Mouse (Mus musculus): ENCODE measurements around the gene Gm21964.
A peak's percentile ranks its signal among the peaks of the same experiment; 100 is the strongest.

The Gm21964 gene

DNA sequence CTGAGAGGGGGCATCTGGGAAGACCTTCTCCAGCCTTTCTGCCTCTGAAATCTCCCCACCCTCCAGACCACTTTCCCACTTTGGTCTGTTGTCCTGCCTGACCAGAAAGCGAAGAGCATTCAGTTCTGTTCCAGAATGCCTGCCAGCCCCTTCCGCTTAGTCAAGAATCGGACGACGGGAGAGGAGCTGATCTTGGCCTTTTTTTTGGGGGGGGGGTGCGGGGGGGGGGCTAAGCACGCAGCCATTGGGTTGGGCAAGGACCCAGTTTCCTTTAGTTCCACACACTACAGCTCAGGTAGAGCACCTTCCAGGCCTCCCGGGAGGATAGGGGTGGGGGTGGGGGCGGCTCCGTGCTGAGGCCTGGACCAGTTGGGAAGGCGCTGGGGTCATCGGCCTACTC lies at the start of gene Gm21964:
TSS of gene Gm21964 (plus strand) at position 301 of the 400 bp plus-strand sequence.
- no peak for DNase-seq (ENCODE audit: low spot score)

DNA sequence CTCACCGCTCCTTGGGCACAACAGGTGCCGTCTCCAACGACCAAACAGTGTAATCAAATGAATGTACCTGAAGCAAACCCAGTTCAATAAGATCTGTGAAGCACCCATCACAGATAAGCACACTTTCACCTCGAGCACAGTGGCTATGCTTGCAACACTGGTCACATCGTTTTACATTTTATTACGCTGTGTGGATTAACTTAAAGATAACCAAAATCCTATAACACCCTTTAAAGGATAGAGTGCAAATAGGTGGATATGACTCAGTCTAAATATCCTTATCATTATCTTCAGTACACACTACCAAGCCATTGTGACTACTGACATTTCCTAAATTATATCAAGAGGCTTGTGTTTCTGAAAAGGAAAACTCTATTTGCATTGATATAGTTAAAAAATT lies 49.8 kb upstream of the Gm21964 start:
- DNase-seq (ENCODE audit: low spot score), result no peak

DNA sequence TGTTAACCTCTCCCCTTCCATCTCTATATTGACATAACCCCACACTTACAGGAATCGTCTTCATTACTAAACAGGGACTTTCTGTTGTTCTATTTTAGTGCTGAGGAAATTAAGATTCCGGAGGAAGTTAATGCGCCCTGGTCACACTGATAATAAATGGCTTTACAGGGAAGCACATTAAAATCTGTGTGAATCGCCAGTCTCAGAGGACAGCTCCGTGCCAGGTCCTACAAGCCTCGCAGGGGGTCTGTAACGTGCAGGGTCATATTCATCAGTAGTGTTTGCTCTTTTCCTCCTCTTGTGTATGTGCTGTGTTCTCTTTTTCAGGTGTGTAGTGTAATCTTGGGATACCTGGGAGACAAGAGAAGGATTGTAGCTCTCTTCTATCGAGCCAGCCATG lies 42.8 kb upstream of the Gm21964 start:
- no peak for DNase-seq (ENCODE audit: low spot score)

DNA sequence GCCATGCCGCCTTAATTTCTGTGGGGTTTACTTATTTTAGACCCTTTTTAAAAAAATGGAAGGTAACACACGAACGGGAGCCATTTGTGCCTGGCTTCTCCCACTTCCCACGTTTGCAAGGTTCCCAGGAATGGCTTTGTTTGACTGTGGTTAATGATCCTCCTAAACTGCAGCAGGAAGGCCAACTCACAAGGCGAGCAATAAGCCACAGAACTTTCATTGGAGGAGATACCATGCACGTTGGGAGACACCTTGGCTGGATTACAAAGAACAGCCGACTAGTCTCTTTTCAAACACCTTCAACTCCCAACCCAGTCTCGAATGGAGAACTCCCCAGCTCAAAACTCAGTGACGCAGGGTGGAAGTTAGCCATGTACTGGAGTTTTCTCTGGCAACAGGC lies 36.8 kb upstream of the Gm21964 start:
- DNase-seq (ENCODE audit: low spot score), result no peak

DNA sequence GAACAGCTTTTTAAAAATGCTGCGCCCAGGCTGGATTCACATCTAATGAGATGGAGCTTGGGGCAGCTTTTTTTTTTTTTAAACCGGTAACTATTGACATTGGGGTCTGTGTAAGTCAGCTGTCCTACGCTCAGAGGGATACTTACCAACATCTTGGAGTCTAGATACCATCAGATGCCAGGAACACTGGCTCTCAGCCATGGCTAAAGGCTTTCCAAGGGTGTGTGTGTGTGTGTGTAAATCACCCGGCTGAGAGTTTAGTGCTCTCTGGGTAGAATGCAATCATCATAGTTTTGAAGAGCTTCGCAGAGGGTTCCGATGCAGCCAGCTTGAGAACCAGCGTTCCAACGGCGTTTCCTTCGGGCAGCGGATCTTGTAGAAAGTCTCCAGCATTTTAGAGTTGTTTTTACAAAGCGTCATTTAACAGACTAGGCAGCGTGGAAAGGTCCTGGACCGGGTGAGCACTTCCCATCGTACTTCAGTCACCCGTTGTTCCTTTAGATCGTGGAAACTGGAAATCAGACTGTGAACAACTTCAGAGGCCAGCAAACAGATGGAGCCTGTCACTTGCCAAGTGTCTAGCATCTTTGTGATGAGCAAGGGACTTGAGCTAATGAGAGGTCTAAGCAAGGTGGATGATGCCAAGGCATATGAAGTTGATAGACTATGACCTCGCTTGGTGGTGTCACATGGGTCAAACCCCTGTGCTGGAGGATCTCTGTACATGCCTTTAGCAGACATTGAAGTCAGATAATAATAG lies 36.2 kb upstream of the Gm21964 start:
- DNase-seq (ENCODE audit: low spot score), result no peak

DNA sequence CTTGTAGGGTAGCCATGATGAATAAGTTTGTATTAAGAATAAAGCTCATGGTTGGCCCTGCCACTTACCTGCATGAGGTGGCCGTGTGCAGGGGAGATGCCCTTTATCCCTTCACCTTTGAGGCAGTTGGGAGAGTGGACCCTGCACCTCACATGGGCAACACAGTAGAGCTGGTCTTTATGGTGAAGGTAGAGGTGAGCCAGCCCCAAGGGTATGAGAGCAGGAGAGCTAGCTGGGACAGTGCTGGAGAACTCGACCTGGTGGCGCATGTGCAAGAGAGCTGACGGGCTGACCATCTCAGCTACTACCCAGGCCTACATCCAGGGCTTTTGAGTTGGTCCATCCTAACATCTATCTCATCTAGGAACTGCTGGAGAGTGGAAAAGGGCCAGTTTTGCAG lies 35.3 kb upstream of the Gm21964 start:
- no peak for DNase-seq (ENCODE audit: low spot score)

DNA sequence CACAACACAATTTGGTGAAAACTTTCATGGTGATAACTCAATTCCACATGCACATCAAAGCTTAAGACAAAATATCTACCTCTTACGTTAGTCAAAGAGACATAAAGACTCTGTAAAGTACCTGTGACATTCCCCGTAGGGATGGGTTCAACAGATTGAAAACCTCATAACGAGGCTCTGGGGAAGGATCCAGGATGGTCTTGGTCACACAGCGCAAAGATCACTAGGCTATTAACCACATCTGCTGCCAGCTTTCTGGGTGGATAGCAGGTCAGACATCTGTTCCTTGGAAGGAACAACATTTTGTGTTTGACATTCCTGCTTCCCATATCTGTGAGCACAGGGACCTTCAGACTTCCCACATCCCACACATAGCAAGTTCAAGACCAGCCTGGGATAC lies 31.3 kb upstream of the Gm21964 start:
- DNase-seq (ENCODE audit: low spot score), result no peak

DNA sequence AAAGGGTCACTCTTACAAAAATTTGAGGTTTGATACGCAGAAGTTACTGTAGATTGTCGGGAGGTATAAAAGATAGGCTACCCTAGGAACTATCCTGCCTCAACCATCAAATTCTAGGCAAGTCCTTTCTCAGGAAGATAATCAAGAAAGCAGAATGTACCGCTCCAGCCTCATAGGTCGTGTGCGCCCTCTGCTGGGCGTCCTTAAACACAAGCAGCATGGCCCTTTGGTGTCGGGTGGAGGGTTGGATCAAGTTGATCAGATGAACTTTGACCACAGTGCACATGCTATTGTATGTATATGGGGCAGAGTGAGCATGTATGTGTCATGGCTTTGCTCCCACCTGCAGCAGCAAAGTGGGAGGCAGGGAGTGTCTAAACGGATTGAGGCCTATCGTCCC lies 29.4 kb upstream of the Gm21964 start:
- DNase-seq (ENCODE audit: low spot score), result peak; percentile 50

DNA sequence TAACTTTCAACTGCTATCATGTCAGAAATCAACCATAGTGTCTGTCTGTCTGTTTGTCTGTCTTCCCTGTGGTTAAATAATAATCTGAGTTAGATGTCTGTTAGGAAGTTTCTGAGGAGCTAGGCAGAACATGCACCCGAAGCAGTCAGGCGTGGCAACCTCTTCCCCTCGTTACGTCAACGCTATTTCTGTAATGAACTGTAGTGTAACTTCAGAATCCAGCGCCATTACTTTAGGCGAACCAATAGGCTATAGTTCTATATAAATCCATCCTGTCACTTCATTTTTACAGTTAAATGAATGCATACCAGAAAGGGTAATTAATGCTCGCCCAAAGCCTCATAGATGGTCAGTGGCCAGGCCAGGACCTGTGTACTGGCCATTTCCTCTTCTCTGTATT lies 26.5 kb upstream of the Gm21964 start:
- DNase-seq (ENCODE audit: low spot score), result no peak

DNA sequence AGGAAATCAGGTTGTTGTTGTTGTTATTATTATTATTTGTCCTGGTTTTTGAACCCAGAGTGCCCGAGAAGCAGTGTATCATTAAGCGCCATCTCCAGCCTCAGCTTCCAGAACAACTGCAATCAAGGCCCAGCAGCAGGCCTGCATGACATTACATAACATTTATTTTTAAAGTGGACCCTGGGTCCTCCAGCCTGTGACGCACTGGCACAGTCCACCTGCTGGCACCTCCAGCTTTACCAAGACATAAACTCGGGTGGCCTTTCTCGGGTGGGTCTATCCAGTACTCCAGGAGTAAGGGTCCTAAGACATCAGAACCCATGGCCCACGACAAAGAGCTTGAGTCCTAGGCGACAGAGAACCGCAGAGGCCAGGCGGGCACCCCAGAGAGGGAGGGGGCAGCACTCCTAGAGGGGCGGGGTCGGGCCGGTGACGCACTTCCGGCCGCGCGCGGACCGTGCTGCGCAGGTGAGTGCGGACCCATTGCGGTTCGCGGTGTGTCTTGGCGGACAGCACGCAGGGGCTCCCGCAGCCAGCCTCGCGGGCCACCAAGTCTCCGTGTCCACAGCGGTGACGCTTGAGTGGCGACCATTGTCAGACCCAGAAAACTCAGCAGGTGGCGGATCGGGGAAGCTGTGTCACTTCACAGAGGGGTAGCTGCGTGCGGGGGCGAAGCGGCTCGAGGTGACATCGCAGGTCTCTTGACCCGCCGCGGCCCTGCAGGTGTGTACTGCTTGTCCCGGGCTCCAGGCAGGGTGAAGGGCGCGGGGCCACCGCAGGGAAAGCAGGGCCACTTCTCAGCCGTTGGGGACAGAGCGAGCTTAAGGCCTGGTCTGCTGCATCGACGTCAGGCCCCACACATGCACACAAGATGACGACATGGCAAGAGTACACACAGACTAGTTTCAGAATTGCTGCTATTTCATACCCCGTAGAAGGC lies 21.5 kb upstream of the Gm21964 start, which contains the start of gene Zfp612:
TSS of gene Zfp612 (plus strand) at position 465 of the 940 bp plus-strand sequence.
- DNase-seq (ENCODE audit: low spot score), result peak; percentile 70

DNA sequence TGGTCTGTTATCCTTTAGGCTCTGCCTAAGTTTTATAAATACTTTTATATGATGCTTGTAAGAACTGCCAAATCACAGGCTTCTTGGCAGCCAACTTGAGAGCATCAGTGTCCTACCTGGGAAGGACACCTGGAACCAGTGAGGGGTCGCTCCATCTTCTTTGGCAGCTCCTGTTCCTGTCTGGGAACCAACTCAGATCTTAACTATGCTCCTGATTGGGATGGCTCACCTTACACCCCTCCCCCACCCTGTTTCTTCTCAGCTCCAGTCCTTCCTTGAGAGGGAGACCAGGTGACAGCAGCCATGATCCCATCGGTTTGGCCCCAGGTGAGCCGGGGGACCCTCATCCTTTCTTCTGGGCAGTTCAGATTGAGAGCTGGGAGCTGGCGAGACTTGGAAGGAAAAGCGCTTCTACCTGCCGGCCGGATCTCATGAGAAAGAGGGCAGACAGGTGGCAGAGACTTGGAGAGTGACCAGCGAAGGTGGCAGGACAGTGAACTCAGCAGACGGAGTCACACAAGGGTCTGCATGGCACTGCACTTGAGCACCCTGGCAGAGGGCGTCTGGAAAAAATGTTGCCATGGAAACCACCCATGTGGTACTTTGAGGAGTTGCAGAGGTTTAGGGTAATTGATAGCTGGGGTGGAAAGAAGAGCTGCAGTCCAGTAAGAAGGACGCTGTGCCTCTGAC lies 18.4 kb upstream of the Gm21964 start:
- DNase-seq (ENCODE audit: low spot score), result no peak

DNA sequence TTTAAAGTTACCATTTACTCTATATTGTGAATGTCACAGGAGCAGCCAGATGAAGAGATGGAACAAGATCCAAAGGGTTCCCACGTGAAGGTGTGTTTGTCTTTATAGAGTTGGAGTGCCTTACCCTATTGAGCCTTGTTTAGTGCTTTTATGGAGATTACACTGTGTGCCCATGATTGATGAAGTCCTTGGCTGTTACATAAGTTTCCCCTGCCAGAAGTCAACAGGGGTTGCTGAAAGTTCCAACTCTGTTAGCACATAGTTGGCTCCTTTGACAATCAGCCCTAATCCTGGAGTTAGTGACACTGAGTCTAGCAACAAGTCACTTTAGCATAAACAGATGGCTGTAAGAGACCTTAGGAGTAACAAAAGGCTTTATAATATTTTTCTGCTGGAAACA lies 9.1 kb upstream of the Gm21964 start:
- no peak for DNase-seq (ENCODE audit: low spot score)

DNA sequence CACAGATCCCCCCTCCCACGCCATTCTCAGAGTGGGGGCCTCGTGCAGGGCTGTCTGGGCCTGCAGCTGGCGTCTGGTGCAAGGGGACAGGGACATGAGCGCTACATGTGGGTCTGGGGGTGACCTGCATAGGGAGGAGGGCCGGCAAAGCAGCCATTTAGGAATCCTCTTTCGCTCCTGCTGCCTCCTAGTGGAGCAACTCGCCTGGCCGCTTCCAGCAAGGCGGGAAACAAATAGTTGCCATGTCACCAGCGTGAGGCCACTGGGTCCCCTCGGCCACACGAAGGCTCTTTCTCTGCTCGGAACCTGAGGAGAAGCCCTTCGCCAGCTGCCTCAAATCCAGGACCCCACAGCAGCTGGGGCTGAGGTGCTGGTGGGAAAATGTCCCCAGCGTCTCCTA lies 669 bp downstream of the Gm21964 start:
- DNase-seq (ENCODE audit: low spot score), result no peak

DNA sequence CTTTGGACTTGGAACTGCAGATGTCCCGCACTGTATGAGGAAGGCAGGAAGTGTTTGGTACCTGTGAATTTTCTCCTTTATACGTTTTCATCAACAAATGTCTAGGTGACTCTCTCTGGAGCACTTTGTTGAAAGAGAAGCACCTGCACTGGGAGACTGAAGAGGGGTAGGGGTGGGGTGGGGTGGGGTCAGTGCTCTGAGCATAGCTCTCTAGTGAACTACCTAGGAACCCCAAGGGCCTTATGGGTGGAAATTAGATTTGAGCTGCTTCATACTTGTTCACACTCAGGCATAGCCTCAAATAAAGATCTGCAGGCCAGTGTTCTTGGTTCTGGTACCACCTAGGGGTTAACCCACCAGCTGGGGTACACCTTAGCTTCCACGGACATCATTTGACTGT lies 1.6 kb downstream of the Gm21964 start, which contains the start of gene Gm17720:
TSS of gene Gm17720 (minus strand) at position 101 of the 400 bp plus-strand sequence.
- DNase-seq (ENCODE audit: low spot score), result no peak

DNA sequence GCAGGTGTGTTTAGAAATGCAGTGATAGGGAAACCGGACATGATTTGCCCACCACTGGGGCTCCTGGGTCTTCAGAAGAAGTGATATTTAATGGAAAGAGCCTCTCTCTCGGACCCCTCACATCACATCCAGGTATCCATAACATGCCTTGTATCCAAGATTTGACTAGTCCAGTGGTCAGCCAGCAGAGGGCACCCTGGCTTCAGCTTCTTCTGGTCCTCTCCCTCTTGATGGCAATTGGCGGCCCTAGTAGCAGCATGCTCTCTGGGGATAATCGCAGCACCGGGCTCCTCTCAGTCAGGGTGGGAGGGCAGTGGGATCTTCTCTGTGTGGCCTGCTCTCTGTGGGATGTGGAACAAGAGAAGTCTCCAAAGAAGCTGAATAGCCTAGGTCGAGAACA lies 18.7 kb downstream of the Gm21964 start:
- DNase-seq (ENCODE audit: low spot score), result peak; percentile 43

DNA sequence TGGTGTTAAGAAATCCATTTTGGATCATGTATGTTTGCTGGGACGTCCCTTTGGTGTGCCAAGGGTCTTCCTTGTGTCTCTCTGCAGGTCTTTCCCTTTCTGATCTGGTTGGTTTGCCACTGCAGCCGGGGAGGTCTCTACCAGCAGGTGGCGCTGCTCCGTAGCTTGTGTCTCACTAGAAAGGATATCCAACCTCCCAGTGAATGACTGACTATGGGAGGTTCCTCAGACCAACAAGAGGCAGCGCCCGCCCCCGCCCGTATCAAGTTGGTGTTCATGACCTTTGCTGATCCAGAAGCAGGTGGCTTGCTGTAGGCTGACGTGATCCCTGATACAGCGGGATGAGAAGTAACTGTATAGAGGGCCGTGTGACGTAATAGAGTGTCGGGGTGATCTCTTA lies 29.5 kb downstream of the Gm21964 start:
- DNase-seq (ENCODE audit: low spot score), result peak; percentile 70

DNA sequence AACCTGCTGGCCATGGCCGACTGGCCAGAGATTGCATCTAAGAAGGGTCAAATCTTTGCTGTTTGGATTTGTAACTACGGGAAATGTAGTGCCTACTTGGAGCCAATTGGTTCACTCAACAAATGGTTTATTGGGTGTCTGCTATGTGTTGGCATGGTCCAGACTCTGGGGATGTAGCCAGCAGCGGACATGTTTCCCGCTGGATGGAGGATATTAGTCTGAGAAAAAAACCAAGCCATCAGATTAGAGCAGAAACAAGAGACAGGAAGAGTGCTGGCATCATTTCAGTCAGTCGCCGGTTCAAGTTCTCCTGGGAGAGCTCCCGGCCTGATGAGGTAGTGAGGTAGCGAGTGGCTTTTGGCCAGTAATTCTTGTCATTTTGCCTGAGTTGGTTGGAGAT lies 33.2 kb downstream of the Gm21964 start:
- DNase-seq (ENCODE audit: low spot score), result no peak

DNA sequence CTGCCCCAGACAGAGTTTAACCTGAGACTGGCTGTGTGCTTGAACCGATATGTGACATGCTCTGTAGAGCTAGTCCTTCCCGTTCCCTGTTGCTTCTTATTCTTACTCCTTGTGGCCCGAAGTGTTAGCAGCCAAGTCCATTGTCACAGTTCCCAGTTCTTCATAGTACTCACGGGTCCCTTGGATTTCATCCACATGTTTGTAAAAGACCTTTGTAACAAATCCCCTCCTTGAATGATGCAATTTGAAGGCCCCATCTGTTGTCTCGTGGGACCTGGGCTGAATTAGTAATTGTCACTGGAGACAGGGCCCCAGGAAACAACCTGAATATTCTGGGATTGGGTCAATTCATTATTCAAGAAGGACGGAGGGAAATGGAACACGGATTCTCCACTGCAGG lies 34.5 kb downstream of the Gm21964 start:
- DNase-seq (ENCODE audit: low spot score), result no peak

DNA sequence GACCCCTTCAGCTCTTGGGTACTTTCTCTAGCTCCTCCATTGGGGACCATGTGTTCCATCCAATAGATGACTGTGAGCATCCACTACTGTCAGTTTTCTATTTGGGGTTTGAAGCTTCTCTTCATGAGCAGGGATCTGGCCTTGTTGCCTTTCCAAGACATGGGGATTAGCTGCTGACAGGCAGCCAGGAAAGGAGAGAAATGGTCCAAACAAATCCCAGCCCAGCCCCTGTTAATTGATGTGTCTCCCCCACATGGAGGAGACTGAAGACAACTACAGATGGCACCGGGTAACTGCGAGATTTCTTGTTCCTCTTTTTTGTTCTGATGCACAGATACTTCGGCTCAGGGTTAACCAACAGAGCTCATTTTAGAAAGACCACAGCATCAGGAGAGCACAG lies 39.1 kb downstream of the Gm21964 start:
- no peak for DNase-seq (ENCODE audit: low spot score)

DNA sequence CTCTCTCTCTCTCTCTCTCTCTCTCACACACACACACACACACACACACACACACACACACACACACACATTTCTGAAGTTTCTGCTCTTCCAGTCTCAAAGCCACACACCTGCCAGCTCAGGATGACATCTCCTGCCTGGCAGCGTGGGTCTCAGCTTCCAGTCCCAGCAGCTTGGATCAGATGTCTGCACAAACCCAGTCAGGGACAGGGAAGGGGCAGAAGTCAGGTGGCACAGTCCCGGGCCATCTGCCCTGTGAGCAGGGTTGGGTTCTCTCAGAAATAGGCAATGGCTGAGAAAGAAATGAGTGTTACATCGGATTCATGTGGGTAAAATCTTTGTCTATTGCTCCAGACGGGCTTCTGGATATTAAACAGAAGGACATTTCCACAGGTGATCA lies 39.8 kb downstream of the Gm21964 start:
- no peak for DNase-seq (ENCODE audit: low spot score)

DNA sequence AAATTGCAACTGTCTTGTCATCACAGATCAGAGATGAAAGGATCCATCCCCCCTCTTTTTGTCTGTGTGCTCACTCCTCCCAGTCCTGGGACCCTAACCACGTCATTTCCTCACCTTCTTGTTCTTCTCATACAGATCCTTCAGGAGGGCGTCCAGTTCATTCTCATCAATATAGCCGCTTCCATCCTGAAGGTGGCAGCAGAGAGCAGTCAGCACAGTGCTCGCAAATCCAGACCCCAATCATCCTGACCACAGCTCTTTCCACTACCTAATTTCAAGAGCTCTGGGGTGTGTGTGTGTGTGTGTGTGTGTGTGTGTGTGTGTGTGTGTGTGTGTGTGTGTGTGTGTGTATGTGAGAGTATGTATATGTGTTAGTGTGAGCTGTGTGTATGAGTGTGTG lies 44.5 kb downstream of the Gm21964 start:
- peak; percentile 23 for DNase-seq (ENCODE audit: low spot score)

DNA sequence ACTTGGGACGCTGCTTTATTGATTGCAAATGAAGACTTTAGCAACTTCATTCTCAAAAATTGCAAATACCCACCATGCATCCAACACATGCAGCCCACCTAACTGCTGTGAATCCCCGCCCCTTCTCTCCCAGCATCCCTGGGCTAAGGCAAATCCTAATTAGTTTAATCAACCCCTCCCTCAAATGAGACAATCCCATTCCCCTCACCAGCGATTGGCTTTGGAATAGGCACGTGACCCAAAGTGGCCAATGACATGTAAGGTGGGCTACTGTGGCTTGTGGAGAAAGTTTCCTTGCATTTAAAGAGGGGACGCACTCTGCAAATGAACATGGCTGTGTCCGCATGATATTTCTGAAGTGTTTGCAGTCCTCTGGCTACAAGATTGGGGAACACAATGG lies 51.9 kb downstream of the Gm21964 start:
- no peak for DNase-seq (ENCODE audit: low spot score)

Data from ovary, postnatal 36 days (tissue).